Mouse (Mus musculus): Measurements from ENCODE around the gene Aqp1. TPM values are rescaled to one million over a fixed set of nuclear protein-coding genes. Genes with fewer than 3 reads are reported as not detected.

Aqp1 gene
- total and polyA plus RNA-seq, 3 experiments: 57.2 to 95.3 TPM; not detected in 1

- Histone ChIP-seq H3K9me3 (replicated peaks; ENCODE audit: insufficient read depth, low read length) (no peaks in the 10 kb centered on the region), H3K27me3 (ENCODE audit: control insufficient read depth in 1 of 2, insufficient read depth in 2 of 2, low read length in 2 of 2) (no peaks in the 10 kb centered on the region), H3K4me3 (ENCODE audit: control insufficient read depth in 1 of 2, insufficient read depth in 1 of 2, low read depth in 2 of 2, low read length in 2 of 2) (no peak overlapping the region), H3K27ac (ENCODE audit: control insufficient read depth, low read depth, low read length) (no peak overlapping the region), H3K4me1 (ENCODE audit: control insufficient read depth in 1 of 2, insufficient read depth in 2 of 2, low read length in 2 of 2) (no peaks in the 10 kb centered on the region), H3K36me3 (ENCODE audit: control insufficient read depth in 1 of 2, insufficient read depth in 2 of 2, low read length in 2 of 2) (no peaks in the 10 kb centered on the region), H3K79me2 (ENCODE audit: control insufficient read depth, insufficient read depth, low read length, poor library complexity) (no peaks in the 10 kb centered on the region), H3K9ac (ENCODE audit: control insufficient read depth, low read depth, low read length, poor library complexity, severe bottlenecking) (no peak overlapping the region)
- TF ChIP-seq HCFC1 (IDR thresholded peaks at IDR 0.05; ENCODE audit: low read depth, low read length) (no peak), RAD21 (IDR thresholded peaks at IDR 0.05; ENCODE audit: low read depth, low read length) (no peak), KAT2A (conservative IDR thresholded peaks at IDR 0.05; ENCODE audit: low read depth, low read length) (no peak), GATA1 (IDR thresholded peaks at IDR 0.05; ENCODE audit: low read depth, low read length) (no peak), E2F4 (IDR thresholded peaks at IDR 0.05; ENCODE audit: borderline replicate concordance, low read depth, low read length) (no peak), MYC (IDR thresholded peaks at IDR 0.05; ENCODE audit: low read depth, low read length) (no peak), JUND (IDR thresholded peaks at IDR 0.05; ENCODE audit: low read depth, low read length) (no peak), ZMIZ1 (IDR thresholded peaks at IDR 0.05; ENCODE audit: low read depth, low read length) (no peak), USF2 (IDR thresholded peaks at IDR 0.05; ENCODE audit: borderline replicate concordance in 1 of 2, insufficient read depth in 1 of 2, low read depth in 1 of 2, low read length in 2 of 2) (no peak), NELFE (IDR thresholded peaks at IDR 0.05; ENCODE audit: low read depth, low read length) (no peak), MXI1 (IDR thresholded peaks at IDR 0.05; ENCODE audit: low read depth, low read length) (no peak), ZKSCAN1 (IDR thresholded peaks at IDR 0.05; ENCODE audit: low read depth, low read length) (no peak), BHLHE40 (IDR thresholded peaks at IDR 0.05; ENCODE audit: borderline replicate concordance, low read depth, low read length) (no peak), MYB (IDR thresholded peaks at IDR 0.05; ENCODE audit: low read depth, low read length) (no peak), ETS1 (IDR thresholded peaks at IDR 0.05; ENCODE audit: low read depth, low read length) (no peak), CHD1 (IDR thresholded peaks at IDR 0.05; ENCODE audit: low read depth, low read length) (no peak), NRF1 (IDR thresholded peaks at IDR 0.05; ENCODE audit: insufficient read depth, low read depth, low read length, poor library complexity, severe bottlenecking) (no peak), TBP (IDR thresholded peaks at IDR 0.05; ENCODE audit: low read depth, low read length) (no peak)
- DNase-seq (ENCODE audit: low read depth, low spot score): no peak
Observed at GRCm38 (mm10) chr6:55350383-55350952, 14.2 kb downstream of the Aqp1 start.

- TF ChIP-seq EP300 (IDR thresholded peaks at IDR 0.05; ENCODE audit: low read depth in 1 of 2, low read length in 2 of 2) (no peak), RCOR1 (IDR thresholded peaks at IDR 0.05; ENCODE audit: low read depth, low read length) (no peak), GABPA (IDR thresholded peaks at IDR 0.05; ENCODE audit: low read depth, low read length) (no peak), POLR2A (IDR thresholded peaks at IDR 0.05; ENCODE audit: control insufficient read depth in 1 of 2, insufficient read depth in 1 of 2, low read depth in 1 of 2, low read length in 2 of 2, poor library complexity in 1 of 2) (no peak), CTCF (IDR thresholded peaks at IDR 0.05 in 2 of 3, conservative IDR thresholded peaks at IDR 0.05 in 1 of 3; ENCODE audit: control insufficient read depth in 1 of 3, insufficient read depth in 1 of 3, low read depth in 2 of 3, low read length in 3 of 3, poor library complexity in 1 of 3, severe bottlenecking in 1 of 3) (no peak), TBP (IDR thresholded peaks at IDR 0.05; ENCODE audit: low read depth, low read length) (no peak), MXI1 (IDR thresholded peaks at IDR 0.05; ENCODE audit: low read depth, low read length) (no peak), ZNF384 (IDR thresholded peaks at IDR 0.05; ENCODE audit: low read depth, low read length) (no peak)
- Histone ChIP-seq H3K79me2 (ENCODE audit: control insufficient read depth, insufficient read depth, low read length, poor library complexity) (no peaks in the 10 kb centered on the region), H3K4me1 (ENCODE audit: control insufficient read depth in 1 of 2, insufficient read depth in 2 of 2, low read length in 2 of 2) (peaks cover 0 to 5% of the 10 kb centered on the region in 2 experiments; a peak in 1 of 4 replicates), H3K4me3 (ENCODE audit: control insufficient read depth in 1 of 2, insufficient read depth in 1 of 2, low read depth in 2 of 2, low read length in 2 of 2) (no peak overlapping the region), H3K9me3 (replicated peaks; ENCODE audit: insufficient read depth, low read length) (no peaks in the 10 kb centered on the region), H3K27ac (ENCODE audit: control insufficient read depth, low read depth, low read length) (no peak overlapping the region), H3K36me3 (ENCODE audit: control insufficient read depth in 1 of 2, insufficient read depth in 2 of 2, low read length in 2 of 2) (no peaks in the 10 kb centered on the region; a peak in 1 of 4 replicates), H3K9ac (ENCODE audit: control insufficient read depth, low read depth, low read length, poor library complexity, severe bottlenecking) (no peak overlapping the region), H3K27me3 (ENCODE audit: control insufficient read depth in 1 of 2, insufficient read depth in 2 of 2, low read length in 2 of 2) (no peaks in the 10 kb centered on the region)
- no peak for DNase-seq (ENCODE audit: low read depth, low spot score)
Observed at GRCm38 (mm10) chr6:55351712-55352111, 15.5 kb downstream of the Aqp1 start.

Measured in MEL (cell line).